Mouse (Mus musculus) forebrain, embryonic 11.5 days (tissue): Measurements from ENCODE around the gene Stim2. TPM values are rescaled to one million over a fixed set of nuclear protein-coding genes. Genes with fewer than 3 reads are reported as not detected.

Source experiments
- ATAC-seq: fragments of 200-750 bp; cut with Nextera tagmentation; replicated peaks from 2 replicates; pipeline ENCODE4 v1.8.0; 2017; ENCODE audit warnings: moderate TSS enrichment; ENCODE audit not compliant: low FRiP score
- DNase-seq: peaks from one replicate; pipeline ENCODE4 v3.0.0-alpha.2; 2017; ENCODE audit warnings: low spot score
- H3K27ac ChIP-seq: fragments of 300-500 bp; sonication (generic); 2 replicates; pipeline ENCODE4 v1.5.1; 2014; ENCODE audit warnings: low read depth, low read length
- H3K27me3 ChIP-seq: fragments of 300-500 bp; sonication (generic); 2 replicates; pipeline ENCODE4 v1.6.1; 2014; ENCODE audit warnings: mild to moderate bottlenecking, low read length, mixed read lengths; ENCODE audit not compliant: control insufficient read depth, insufficient read depth
- H3K36me3 ChIP-seq: fragments of 300-500 bp; sonication (generic); 2 replicates; pipeline ENCODE4 v1.6.1; 2014; ENCODE audit warnings: mild to moderate bottlenecking, low read length, moderate library complexity, mixed read lengths; ENCODE audit not compliant: control insufficient read depth, insufficient read depth
- H3K4me1 ChIP-seq: fragments of 300-500 bp; sonication (generic); replicated peaks from 2 replicates; pipeline ENCODE4 v1.6.1; 2014; ENCODE audit warnings: low read length, mixed read lengths; ENCODE audit not compliant: control insufficient read depth, insufficient read depth
- H3K4me2 ChIP-seq: fragments of 300-500 bp; sonication (generic); 2 replicates; pipeline ENCODE4 v1.6.1; 2014; ENCODE audit warnings: low read depth, mild to moderate bottlenecking, low read length, moderate library complexity, mixed read lengths; ENCODE audit not compliant: severe bottlenecking
- H3K4me3 ChIP-seq: fragments of 300-500 bp; sonication (generic); 2 replicates; pipeline ENCODE4 v1.5.1; 2014; ENCODE audit warnings: low read depth, low read length
- H3K9ac ChIP-seq: fragments of 300-500 bp; sonication (generic); 2 replicates; pipeline ENCODE4 v1.6.1; 2014; ENCODE audit warnings: low read length
- H3K9me3 ChIP-seq: fragments of 300-500 bp; sonication (generic); 2 replicates; pipeline ENCODE4 v1.6.1; 2016; ENCODE audit warnings: low read length, mixed read lengths; ENCODE audit not compliant: control insufficient read depth
- WGBS: fragments of 180-500 bp; shearing (Covaris S2); extraction: QIAGEN DNeasy Blood & Tissue Kit; methylation state at CpG from one replicate; pipeline ENCODE4 v1.1.7; 2014; 5-methylcytosine and 5-hydroxymethylcytosine counted together
- polyA plus RNA-seq: library from polyadenylated mRNA; unstranded; fragments of >200 nt; fragmentation: Nextera tagmentation; extraction: Ambion mirVana; gene quantifications from 2 replicates; pipeline ENCODE4 v1.2.1, GENCODE M21; 2014

Stim2 gene
- polyA plus RNA-seq, 1 experiment from 2014 or later, result 21.1 TPM

DNA sequence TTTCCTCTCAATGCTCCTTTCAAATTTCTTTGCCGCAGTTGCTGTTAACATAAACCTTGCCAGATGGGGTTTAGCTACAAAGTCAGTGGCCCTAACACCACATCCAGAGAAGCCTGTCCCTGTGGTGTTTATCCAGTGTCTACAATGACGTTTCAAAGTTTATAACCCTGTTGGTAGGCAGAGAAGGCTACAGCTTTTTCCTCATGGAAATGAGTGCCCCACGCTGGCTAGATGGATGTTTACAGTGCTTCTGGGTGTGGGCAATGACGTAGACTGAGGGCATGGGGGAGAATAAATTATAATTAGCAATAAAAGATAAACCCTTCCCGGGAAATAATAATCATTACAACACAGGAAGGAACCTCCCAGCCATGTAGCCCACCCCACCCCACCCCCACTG lies 37.1 kb upstream of the Stim2 start:
- Histone ChIP-seq H3K9ac (no peak overlapping the region), H3K27ac (no peak overlapping the region), H3K4me1 (no peaks in the 10 kb centered on the region), H3K9me3 (no peaks in the 10 kb centered on the region), H3K27me3 (no peaks in the 10 kb centered on the region), H3K36me3 (no peaks in the 10 kb centered on the region), H3K4me2 (no peak overlapping the region), H3K4me3 (no peak overlapping the region)
- DNase-seq (no peak), ATAC-seq (no peak)
- 79% methylated on average over 5 of the region's 5 CpGs for WGBS

DNA sequence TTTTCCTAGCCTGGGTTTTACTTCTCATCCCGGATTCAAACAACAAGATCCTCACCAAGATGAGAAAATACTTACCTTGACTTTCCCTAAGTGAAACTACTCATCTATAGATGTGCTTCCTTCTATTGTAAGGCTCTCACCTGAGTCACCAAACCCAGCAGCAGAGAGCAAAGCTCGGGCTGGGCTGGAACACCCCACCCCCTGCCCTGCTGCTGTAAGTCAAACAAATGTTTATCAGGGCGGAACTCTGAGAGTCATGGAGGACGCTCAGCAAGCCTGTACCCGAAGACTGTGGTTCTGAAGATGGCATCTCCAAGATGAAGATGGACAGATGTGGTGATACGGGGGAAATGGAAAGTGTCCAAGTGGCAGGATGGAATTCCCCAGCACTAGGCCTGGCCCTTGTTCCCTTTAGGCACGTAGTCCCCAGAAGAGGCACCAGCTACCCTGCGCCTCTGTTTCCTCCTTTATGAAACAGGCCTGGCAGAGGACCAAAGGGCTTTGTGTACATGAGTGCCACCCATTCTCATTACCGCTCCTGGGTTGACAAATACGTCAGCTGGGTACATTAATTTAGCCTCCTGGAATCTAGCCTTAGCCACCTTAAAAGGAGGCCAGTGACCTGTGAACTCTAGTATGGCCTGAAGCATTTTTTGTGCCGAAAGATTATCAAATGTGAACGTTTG lies 36.3 kb upstream of the Stim2 start:
- H3K27me3 ChIP-seq, result no peaks in the 10 kb centered on the region
- DNase-seq, result no peak
- no peak for ATAC-seq
- H3K4me3 ChIP-seq, result no peak overlapping the region
- WGBS, result 87% methylated on average over 12 of the region's 12 CpGs
- no peaks in the 10 kb centered on the region for H3K9me3 ChIP-seq
- no peak overlapping the region for H3K9ac ChIP-seq
- no peak overlapping the region for H3K4me2 ChIP-seq
- H3K27ac ChIP-seq, result no peak overlapping the region
- no peaks in the 10 kb centered on the region for H3K4me1 ChIP-seq
- no peaks in the 10 kb centered on the region for H3K36me3 ChIP-seq

DNA sequence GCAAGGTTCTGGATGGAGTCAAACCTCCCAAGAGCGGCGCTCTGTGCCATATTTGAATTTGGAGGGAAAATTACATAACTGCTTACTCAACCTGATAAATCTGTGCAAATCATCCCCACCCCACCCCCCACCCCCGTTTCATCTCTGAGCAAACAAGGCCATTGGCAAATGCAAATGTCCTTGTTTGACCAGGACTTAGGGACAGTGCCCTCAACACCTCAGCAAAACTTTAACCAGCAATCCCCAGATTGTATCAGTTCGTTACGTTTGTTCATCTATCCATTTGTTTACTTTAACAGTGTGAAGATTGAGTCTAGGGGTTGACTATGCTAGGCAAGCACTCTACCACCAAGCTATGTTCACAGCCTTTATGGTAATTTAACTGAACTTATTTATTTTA lies 32.6 kb upstream of the Stim2 start:
- Histone ChIP-seq H3K4me2 (no peak overlapping the region), H3K27ac (no peak overlapping the region), H3K9me3 (no peaks in the 10 kb centered on the region), H3K36me3 (no peaks in the 10 kb centered on the region), H3K27me3 (no peaks in the 10 kb centered on the region), H3K9ac (no peak overlapping the region), H3K4me3 (no peak overlapping the region), H3K4me1 (no peaks in the 10 kb centered on the region)
- ATAC-seq (no peak), DNase-seq (no peak)
- 91% methylated on average over 5 of the region's 5 CpGs for WGBS

DNA sequence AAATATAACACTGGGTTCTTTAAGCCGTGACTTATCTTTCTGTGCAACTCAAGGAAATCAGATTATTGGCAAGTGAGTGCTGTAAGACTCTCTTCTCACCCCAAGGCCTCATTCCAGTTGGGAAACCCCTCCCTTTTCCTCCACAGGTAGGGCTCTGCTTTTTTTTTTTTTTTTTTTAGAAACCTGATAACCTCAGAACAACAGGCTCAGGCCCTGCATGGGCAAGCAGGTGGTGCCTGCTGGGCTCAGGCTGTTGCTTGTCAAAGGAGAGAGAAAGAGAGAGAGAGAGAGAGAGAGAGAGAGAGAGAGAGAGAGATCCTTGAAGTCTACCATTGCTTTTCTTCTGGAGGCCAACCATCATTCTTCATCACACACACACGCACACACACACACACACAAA lies 30.7 kb upstream of the Stim2 start:
- Histone ChIP-seq H3K27ac (no peak overlapping the region), H3K4me3 (no peak overlapping the region), H3K4me2 (no peak overlapping the region), H3K9ac (no peak overlapping the region), H3K4me1 (no peaks in the 10 kb centered on the region), H3K9me3 (no peaks in the 10 kb centered on the region), H3K36me3 (no peaks in the 10 kb centered on the region), H3K27me3 (no peaks in the 10 kb centered on the region)
- no peak for DNase-seq
- WGBS, result 91% methylated on average over 2 of the region's 2 CpGs
- ATAC-seq, result no peak

DNA sequence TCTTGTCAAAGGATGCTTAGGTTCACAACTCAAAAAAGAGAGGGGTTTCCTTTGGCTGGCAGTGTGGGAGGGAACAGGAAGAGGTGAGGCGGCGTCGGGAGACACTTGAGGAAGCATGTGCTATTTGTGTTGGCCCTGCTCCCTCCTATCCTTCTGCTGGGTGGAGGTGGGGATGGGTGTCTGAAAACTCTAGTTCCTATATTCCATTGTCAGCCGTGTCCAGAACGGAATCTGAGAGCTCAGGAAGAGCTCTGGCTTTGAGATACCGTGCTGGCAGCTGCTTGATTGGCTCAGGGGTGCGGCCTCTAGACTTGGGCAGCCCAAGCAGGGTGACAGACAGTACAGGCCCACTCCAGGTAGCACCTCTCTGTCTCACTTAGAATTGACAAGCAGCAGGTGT lies 28.1 kb upstream of the Stim2 start:
- Histone ChIP-seq H3K27ac (no peak overlapping the region), H3K36me3 (no peaks in the 10 kb centered on the region), H3K27me3 (no peaks in the 10 kb centered on the region), H3K9me3 (no peaks in the 10 kb centered on the region), H3K4me3 (no peak overlapping the region), H3K4me2 (no peak overlapping the region), H3K4me1 (no peaks in the 10 kb centered on the region), H3K9ac (no peak overlapping the region)
- ATAC-seq (no peak), DNase-seq (no peak)
- WGBS, result 87% methylated on average over 7 of the region's 7 CpGs

DNA sequence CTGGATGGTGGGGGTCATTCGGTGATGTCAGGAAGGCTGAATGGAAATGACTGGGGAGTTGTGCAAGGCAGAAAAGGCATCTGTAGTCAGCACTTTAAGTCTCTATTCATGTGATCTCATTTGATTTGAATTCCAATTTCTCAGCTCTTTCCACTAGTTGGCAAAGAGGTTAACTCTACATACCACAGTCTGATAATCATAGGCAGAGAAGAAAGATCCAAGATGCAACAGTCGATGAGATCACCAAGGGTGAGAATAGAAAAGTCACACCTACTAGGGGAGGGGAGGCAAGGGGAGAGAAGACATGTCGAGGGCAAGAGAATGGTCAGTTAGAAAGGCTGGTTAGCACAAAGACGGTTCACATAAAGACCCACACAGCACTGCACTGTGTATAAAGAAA lies 27.1 kb upstream of the Stim2 start:
- Histone ChIP-seq H3K9ac (no peak overlapping the region), H3K27ac (no peak overlapping the region), H3K4me3 (no peak overlapping the region), H3K4me2 (no peak overlapping the region), H3K36me3 (no peaks in the 10 kb centered on the region), H3K4me1 (no peaks in the 10 kb centered on the region), H3K9me3 (no peaks in the 10 kb centered on the region), H3K27me3 (no peaks in the 10 kb centered on the region)
- DNase-seq, result no peak
- no peak for ATAC-seq
- 88% methylated on average over 4 of the region's 4 CpGs for WGBS

DNA sequence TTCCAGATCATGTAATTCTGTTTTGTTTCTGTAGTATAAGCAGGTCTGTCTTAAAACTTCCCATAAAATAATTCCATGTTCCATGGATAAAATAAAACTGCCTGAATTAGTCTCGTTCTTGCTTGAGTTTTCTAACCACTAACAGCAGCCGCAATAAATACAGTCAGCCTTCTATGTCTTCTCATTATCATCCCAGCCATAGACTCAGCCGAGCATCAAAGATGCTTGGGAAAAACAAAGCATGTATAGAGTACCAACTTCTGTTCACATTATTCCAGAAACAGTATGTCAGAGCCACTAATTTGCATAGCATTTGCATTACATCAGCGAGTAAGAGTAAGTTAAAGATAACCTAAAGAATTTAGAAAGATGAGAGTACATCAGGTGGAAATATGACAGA lies 25.4 kb upstream of the Stim2 start:
- 74% methylated on average over 4 of the region's 4 CpGs for WGBS
- Histone ChIP-seq H3K9me3 (no peaks in the 10 kb centered on the region), H3K27me3 (no peaks in the 10 kb centered on the region), H3K9ac (no peak overlapping the region), H3K4me2 (no peak overlapping the region), H3K4me3 (no peak overlapping the region), H3K4me1 (no peaks in the 10 kb centered on the region), H3K36me3 (no peaks in the 10 kb centered on the region), H3K27ac (no peak overlapping the region)
- DNase-seq (no peak), ATAC-seq (no peak)

DNA sequence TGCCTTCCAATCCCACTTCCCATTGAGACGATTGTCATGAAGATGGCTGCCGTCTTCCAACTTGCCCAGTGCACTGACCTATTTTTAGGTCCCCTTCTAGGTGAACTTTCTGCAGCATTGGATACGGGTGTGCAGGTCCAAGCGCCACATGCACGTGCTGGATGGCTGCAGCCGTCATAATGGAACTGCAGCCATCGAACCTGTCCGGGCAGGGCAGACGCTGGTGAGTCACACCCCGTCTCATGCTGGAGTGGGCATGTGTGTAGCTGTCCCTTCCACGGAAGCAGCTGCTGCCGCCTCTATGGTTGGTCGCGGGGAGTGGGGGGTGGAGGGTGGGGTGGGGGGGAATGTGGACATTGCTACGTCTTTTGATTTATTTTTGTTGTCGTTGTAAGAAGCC lies 21.8 kb upstream of the Stim2 start:
- ATAC-seq (no peak), DNase-seq (no peak)
- 95% methylated on average over 16 of the region's 16 CpGs for WGBS
- Histone ChIP-seq H3K27ac (no peak overlapping the region), H3K4me1 (no peaks in the 10 kb centered on the region), H3K9me3 (no peaks in the 10 kb centered on the region), H3K27me3 (no peaks in the 10 kb centered on the region), H3K4me3 (no peak overlapping the region), H3K9ac (no peak overlapping the region), H3K36me3 (no peaks in the 10 kb centered on the region), H3K4me2 (no peak overlapping the region)

DNA sequence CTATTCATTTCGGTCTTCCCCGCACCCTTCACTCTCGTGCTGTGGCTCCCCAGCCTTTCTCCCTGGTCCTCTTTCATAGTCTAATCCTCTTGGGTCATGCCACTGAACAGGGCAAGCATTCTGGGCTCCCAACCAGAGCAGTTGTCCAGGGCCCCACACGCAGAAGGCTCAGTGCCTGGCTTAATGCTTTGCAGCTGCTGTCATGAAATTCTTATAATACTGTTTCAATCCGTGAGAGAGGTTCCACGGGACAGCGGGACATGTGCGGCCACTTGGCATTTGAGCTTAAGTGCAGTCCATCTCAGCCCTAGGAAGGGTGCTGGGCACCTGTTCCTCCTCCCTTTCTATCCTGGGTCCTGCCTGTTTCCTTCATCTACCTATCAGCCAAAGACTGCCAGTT lies 21.2 kb upstream of the Stim2 start:
- Histone ChIP-seq H3K4me1 (no peaks in the 10 kb centered on the region), H3K9me3 (no peaks in the 10 kb centered on the region), H3K4me2 (no peak overlapping the region), H3K9ac (no peak overlapping the region), H3K4me3 (no peak overlapping the region), H3K36me3 (no peaks in the 10 kb centered on the region), H3K27me3 (no peaks in the 10 kb centered on the region), H3K27ac (no peak overlapping the region)
- 95% methylated on average over 8 of the region's 8 CpGs for WGBS
- no peak for ATAC-seq
- DNase-seq, result no peak
